Mouse (Mus musculus) liver, embryonic 15.5 days (tissue): ENCODE data around the gene Gm28230. TPM values are rescaled to one million over a fixed set of nuclear protein-coding genes. Genes with fewer than 3 reads are reported as not detected.
A peak's percentile ranks its signal among the peaks of the same experiment; 100 is the strongest.

Experiments used
- ATAC-seq: fragments of 200-750 bp; cut with Nextera tagmentation; 2 replicates; pipeline ENCODE4 v1.8.0; 2017; ENCODE audit warnings: moderate number of reproducible peaks, mild to moderate bottlenecking, moderate library complexity; ENCODE audit not compliant: insufficient read depth
- H3K27ac ChIP-seq: fragments of 300-500 bp; sonication (generic); replicated peaks from 2 replicates; pipeline ENCODE4 v1.5.1; 2015; ENCODE audit warnings: mild to moderate bottlenecking, inconsistent platforms
- H3K27me3 ChIP-seq: fragments of 300-500 bp; sonication (generic); 2 replicates; pipeline ENCODE4 v1.6.1; 2015; ENCODE audit warnings: mild to moderate bottlenecking, inconsistent platforms
- H3K36me3 ChIP-seq: fragments of 300-500 bp; sonication (generic); replicated peaks from 2 replicates; pipeline ENCODE4 v1.6.1; 2015; ENCODE audit warnings: moderate library complexity, mild to moderate bottlenecking, inconsistent platforms
- H3K4me1 ChIP-seq: fragments of 300-500 bp; sonication (generic); replicated peaks from 2 replicates; pipeline ENCODE4 v1.6.1; 2015; ENCODE audit warnings: inconsistent platforms
- H3K4me2 ChIP-seq: fragments of 300-500 bp; sonication (generic); 2 replicates; pipeline ENCODE4 v1.6.1; 2015; ENCODE audit warnings: moderate library complexity, mild to moderate bottlenecking, inconsistent platforms
- H3K4me3 ChIP-seq: fragments of 300-500 bp; sonication (generic); replicated peaks from 2 replicates; pipeline ENCODE4 v1.5.1; 2015; ENCODE audit warnings: mild to moderate bottlenecking, inconsistent platforms
- H3K9ac ChIP-seq: fragments of 300-500 bp; sonication (generic); 2 replicates; pipeline ENCODE4 v1.6.1; 2015; ENCODE audit warnings: moderate library complexity, mild to moderate bottlenecking, inconsistent platforms
- H3K9me3 ChIP-seq: fragments of 300-500 bp; sonication (generic); replicated peaks from 2 replicates; pipeline ENCODE4 v1.6.1; 2016; ENCODE audit warnings: inconsistent platforms
- WGBS: fragments of 180-500 bp; shearing (Covaris S2); methylation state at CpG from one replicate; pipeline ENCODE4 v1.1.7; 2015; ENCODE audit warnings: mixed read lengths; ENCODE audit not compliant: insufficient replicate concordance; 5-methylcytosine and 5-hydroxymethylcytosine counted together
- polyA plus RNA-seq: library from polyadenylated mRNA; unstranded; fragments of >200 nt; fragmentation: Nextera tagmentation; extraction: Ambion mirVana; gene quantifications from 2 replicates; pipeline ENCODE4 v1.2.1, GENCODE M21; 2015

Gene Gm28230
- polyA plus RNA-seq, 1 experiment from 2014 or later, result not detected

DNA sequence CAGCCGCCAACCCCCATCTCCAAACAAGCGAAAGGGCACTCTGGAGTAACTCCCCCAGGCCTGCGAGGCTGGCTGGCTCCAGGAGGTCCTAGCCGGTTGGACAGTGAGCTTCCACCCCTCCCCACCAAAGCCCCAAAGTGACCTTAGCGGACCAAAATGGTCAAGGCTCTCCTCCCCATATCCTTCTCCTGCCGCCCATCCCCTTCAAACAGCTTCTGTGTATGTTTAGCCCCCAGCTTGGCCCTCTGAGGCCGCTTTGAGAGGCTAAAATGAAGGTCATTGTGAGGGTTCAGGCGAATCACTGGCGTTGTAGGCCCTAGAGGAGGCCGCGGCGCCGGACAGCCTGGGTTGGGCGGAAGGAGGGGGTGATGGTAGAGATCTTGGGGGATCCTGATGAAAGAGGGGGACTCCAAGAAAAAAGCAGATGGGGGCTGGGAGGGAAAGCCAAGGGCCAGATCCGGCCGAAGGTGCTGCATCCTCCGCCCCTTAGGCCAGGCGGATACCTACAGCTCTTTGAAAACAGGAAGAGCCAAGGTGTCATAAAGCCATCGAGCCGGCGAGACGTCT is 25.9 kb upstream of the Gm28230 start:
- Histone ChIP-seq H3K4me1 (peaks cover 17% of the 10 kb centered on the region), H3K4me2 (no peak overlapping the region), H3K9ac (no peak overlapping the region), H3K27me3 (peaks cover 100% of the 10 kb centered on the region), H3K4me3 (no peak overlapping the region), H3K9me3 (no peaks in the 10 kb centered on the region), H3K36me3 (no peaks in the 10 kb centered on the region), H3K27ac (no peak overlapping the region)
- 7% methylated on average over 22 of the region's 22 CpGs for WGBS
- no peak for ATAC-seq

GRCm38 (mm10) chr2:74701949-74702819 is 24.3 kb upstream of the Gm28230 start:
- no peak overlapping the region for H3K4me2 ChIP-seq
- no peaks in the 10 kb centered on the region for H3K36me3 ChIP-seq
- 15% methylated on average over 17 of the region's 17 CpGs for WGBS
- peaks cover 100% of the 10 kb centered on the region for H3K27me3 ChIP-seq
- H3K9me3 ChIP-seq, result no peaks in the 10 kb centered on the region
- H3K4me3 ChIP-seq, result no peak overlapping the region
- H3K27ac ChIP-seq, result no peak overlapping the region
- H3K9ac ChIP-seq, result no peak overlapping the region
- no peak for ATAC-seq
- H3K4me1 ChIP-seq, result peaks cover 17% of the 10 kb centered on the region

DNA sequence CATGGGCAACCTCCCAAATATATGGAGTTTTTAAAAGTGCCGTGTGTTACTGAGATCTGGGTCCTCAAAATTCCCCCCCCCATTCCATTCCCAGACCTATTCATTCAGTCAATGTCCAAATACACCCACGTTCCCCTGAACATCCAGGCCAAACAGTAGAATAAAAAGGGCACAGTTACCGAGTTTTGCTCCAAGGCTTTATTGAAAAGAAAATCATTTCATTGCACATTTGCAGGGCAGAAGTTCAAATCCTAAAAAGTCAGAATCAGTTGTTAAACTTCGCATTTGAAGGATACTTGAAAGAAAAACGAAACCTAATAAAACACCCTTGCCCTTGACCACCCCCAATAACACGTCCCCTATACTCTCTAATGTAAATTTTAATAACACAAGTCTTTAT is 23.7 kb upstream of the Gm28230 start:
- no peak overlapping the region for H3K27ac ChIP-seq
- H3K27me3 ChIP-seq, result peaks cover 100% of the 10 kb centered on the region
- 28% methylated on average over 6 of the region's 6 CpGs for WGBS
- H3K9me3 ChIP-seq, result no peaks in the 10 kb centered on the region
- H3K36me3 ChIP-seq, result no peaks in the 10 kb centered on the region
- H3K9ac ChIP-seq, result no peak overlapping the region
- no peak overlapping the region for H3K4me2 ChIP-seq
- H3K4me3 ChIP-seq, result no peak overlapping the region
- H3K4me1 ChIP-seq, result peaks cover 13% of the 10 kb centered on the region
- ATAC-seq, result no peak

DNA sequence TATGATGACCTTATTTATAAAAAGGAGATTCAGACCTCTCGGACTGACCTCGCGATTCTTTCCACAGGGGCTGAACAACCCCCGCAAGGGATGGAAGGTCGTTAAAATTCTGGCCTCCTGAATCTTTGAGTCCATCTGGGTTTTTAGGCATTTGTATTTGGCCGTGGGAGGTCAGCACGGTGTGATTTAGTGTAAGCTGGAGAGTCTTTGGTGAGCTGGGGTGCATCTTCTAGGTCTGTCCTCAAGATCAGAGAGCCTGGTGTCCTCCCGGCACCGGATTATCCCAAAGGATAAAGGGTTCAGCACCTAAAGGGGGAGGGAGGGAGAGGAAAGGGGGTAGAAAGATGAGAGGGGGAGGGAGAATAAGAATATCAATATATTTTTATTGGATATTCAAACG is 23.2 kb upstream of the Gm28230 start:
- WGBS, result 15% methylated on average over 10 of the region's 10 CpGs

DNA sequence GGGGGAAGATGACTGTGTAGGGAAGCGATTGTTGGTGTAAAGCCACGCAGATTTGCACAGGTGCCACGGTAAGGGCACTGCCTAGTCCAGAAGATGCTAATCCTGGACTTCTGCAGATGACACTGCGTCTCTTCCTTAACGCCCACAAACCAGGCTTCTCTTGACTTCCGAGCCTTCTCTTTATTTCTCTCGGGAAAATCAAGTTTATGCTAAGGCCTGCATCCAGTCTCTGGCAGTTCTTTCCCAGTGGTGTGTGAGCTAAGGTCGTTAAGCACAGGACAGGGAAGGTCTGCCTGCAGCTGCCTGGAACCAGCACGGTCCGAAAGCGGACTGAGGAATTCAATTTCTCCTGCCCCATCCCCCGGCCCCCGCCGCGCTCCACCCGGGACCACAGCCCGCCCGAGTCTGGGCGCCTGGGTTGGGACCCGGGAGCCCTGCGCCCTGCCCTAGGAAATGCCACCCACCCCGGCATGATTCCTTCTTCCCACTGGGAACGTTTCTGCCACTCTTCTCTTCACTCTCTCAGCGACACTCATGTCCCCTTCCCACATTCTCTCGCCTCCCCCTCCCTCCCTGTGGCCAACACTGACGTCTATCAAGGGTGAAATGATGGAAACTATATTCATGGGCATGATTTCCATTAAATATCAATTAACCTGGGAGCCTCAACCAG is 22.7 kb upstream of the Gm28230 start:
- H3K36me3 ChIP-seq, result no peaks in the 10 kb centered on the region
- 8% methylated on average over 26 of the region's 26 CpGs for WGBS
- H3K4me2 ChIP-seq, result no peak overlapping the region
- no peak overlapping the region for H3K27ac ChIP-seq
- ATAC-seq, result no peak
- H3K4me3 ChIP-seq, result no peak overlapping the region
- no peak overlapping the region for H3K9ac ChIP-seq
- H3K27me3 ChIP-seq, result peaks cover 100% of the 10 kb centered on the region
- H3K9me3 ChIP-seq, result no peaks in the 10 kb centered on the region
- peaks cover 10% of the 10 kb centered on the region for H3K4me1 ChIP-seq

More for the DNA sequence above, 23.2 kb upstream of the Gm28230 start:
- H3K4me1 ChIP-seq, result peaks cover 10% of the 10 kb centered on the region
- no peak overlapping the region for H3K9ac ChIP-seq
- H3K27ac ChIP-seq, result no peak overlapping the region
- ATAC-seq, result no peak
- no peaks in the 10 kb centered on the region for H3K9me3 ChIP-seq
- no peaks in the 10 kb centered on the region for H3K36me3 ChIP-seq
- H3K4me3 ChIP-seq, result no peak overlapping the region
- no peak overlapping the region for H3K4me2 ChIP-seq
- peaks cover 100% of the 10 kb centered on the region for H3K27me3 ChIP-seq

- H3K27me3 ChIP-seq, result peaks cover 100% of the 10 kb centered on the region
- H3K27ac ChIP-seq, result no peak within 1 kb of the TSS
- no peaks in the 10 kb centered on the region for H3K9me3 ChIP-seq
- WGBS, result 1% methylated on average over 52 of the region's 52 CpGs
- ATAC-seq, result no peak
- H3K4me1 ChIP-seq, result peaks cover 10% of the 10 kb centered on the region
- H3K4me2 ChIP-seq, result peak within 1 kb of the TSS; percentile 62
- no peak within 1 kb of the TSS for H3K9ac ChIP-seq
- peak within 1 kb of the TSS; percentile 40 for H3K4me3 ChIP-seq
- H3K36me3 ChIP-seq, result no peaks in the 10 kb centered on the region
Measured at GRCm38 (mm10) chr2:74704393-74704998, 22.0 kb upstream of the Gm28230 start, which contains the start of gene Hoxd8. TSS of gene Hoxd8 (plus strand) at chr2:74704615.

DNA sequence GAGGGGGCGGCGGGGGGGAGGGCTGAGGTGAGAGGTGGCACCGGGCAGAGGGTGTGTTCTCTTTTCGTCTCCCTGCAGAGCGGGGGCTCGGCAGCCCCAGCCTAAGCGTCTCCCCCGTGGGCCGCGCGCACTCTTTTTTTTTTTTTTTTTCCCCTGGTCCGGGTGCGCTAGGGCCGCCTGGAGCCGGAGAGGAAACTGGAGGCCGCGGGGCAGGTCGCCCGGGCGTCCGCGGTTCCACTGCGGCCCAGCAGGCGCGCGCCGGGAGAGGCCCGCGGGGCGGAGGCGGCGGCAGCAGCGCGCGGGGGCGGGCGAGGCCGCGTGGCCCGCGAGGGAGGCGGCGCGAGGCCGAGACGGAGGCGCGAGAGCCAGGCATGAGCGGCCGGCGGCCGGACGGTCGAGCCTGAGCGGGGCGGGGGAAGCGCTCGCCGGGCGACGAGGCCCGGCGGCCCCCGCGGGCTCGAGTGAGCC is 21.5 kb upstream of the Gm28230 start:
- Histone ChIP-seq H3K27ac (no peak overlapping the region), H3K4me2 (peak overlapping the region; percentile 62), H3K4me1 (peaks cover 10% of the 10 kb centered on the region), H3K4me3 (peak overlapping the region; percentile 40), H3K27me3 (peaks cover 100% of the 10 kb centered on the region), H3K9me3 (no peaks in the 10 kb centered on the region), H3K36me3 (no peaks in the 10 kb centered on the region), H3K9ac (no peak overlapping the region)
- no peak for ATAC-seq
- WGBS, result 1% methylated on average over 59 of the region's 66 CpGs

- H3K36me3 ChIP-seq, result no peaks in the 10 kb centered on the region
- H3K9ac ChIP-seq, result no peak overlapping the region
- WGBS, result under 1% methylated on average over 85 of the region's 85 CpGs
- H3K4me3 ChIP-seq, result peak overlapping the region; percentile 40
- peak overlapping the region; percentile 62 for H3K4me2 ChIP-seq
- H3K27me3 ChIP-seq, result peaks cover 100% of the 10 kb centered on the region
- H3K4me1 ChIP-seq, result peaks cover 10% of the 10 kb centered on the region
- no peaks in the 10 kb centered on the region for H3K9me3 ChIP-seq
- no peak overlapping the region for H3K27ac ChIP-seq
- ATAC-seq, result no peak
Measured at GRCm38 (mm10) chr2:74705467-74706089, 20.9 kb upstream of the Gm28230 start.

- Histone ChIP-seq H3K36me3 (no peaks in the 10 kb centered on the region), H3K4me1 (peaks cover 10% of the 10 kb centered on the region), H3K9ac (no peak overlapping the region), H3K27me3 (peaks cover 100% of the 10 kb centered on the region), H3K27ac (no peak overlapping the region), H3K4me2 (no peak overlapping the region), H3K4me3 (no peak overlapping the region), H3K9me3 (no peaks in the 10 kb centered on the region)
- ATAC-seq, result no peak
- WGBS, result 6% methylated on average over 13 of the region's 13 CpGs
Measured at GRCm38 (mm10) chr2:74706393-74706960, 20.1 kb upstream of the Gm28230 start.

DNA sequence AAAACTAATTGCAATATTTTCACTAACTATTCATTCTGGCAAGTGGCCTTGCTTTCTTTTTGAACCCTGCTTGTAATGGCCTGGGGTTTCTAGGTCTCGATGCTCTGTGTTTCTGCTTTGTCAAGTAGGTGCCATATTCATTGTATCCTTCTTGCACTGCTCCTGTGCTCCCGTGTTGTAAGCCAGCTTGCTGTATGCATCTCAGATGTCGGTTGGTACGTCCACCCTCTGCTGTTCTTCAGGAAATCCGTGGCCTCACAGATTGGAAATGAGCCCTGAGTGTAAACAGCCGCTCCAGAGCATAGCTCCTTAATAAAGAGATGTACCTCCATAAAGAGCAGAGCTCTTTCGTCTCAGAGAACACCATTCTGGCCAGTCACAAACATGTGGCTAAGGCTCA is 18.9 kb upstream of the Gm28230 start:
- no peak for ATAC-seq
- Histone ChIP-seq H3K9ac (no peak overlapping the region), H3K4me1 (peaks cover 10% of the 10 kb centered on the region), H3K4me3 (no peak overlapping the region), H3K4me2 (no peak overlapping the region), H3K36me3 (no peaks in the 10 kb centered on the region), H3K27ac (no peak overlapping the region), H3K27me3 (peaks cover 100% of the 10 kb centered on the region), H3K9me3 (no peaks in the 10 kb centered on the region)
- WGBS, result 21% methylated on average over 7 of the region's 7 CpGs
